Mouse (Mus musculus): ENCODE results near the gene Serpinh1. TPM values are rescaled to one million over a fixed set of nuclear protein-coding genes. Genes with fewer than 3 reads are reported as not detected.
"Not testable (repeated sequence)": the region's sequence is repeated elsewhere in the genome, so short reads cannot be mapped to it uniquely, and the experiment has no call there.

Gene Serpinh1
- total and polyA plus RNA-seq, 2 experiments from 2014 or later = 161 to 214 TPM

DNA sequence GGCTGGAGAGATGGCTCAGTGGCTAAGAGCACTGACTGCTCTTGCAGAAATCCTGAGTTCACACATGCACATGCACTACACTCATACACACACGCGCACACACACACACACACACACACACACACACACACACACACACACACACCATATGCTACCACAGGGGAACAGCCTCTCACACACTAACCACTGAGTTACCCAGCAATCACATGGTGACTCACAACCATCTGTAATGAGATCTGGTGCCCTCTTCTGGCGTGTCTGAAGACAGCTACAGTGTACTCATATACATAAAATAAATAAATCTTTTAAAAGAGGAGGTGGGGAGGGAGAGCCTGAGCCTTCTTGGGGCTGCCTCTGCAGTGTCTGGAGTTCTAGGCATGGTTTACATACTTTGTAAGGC lies 21.3 kb upstream of the Serpinh1 start:
- H3K36me3 ChIP-seq (ENCODE audit: insufficient read depth, low read length); DNase-seq (ENCODE audit: low spot score): not testable (repeated sequence)

DNA sequence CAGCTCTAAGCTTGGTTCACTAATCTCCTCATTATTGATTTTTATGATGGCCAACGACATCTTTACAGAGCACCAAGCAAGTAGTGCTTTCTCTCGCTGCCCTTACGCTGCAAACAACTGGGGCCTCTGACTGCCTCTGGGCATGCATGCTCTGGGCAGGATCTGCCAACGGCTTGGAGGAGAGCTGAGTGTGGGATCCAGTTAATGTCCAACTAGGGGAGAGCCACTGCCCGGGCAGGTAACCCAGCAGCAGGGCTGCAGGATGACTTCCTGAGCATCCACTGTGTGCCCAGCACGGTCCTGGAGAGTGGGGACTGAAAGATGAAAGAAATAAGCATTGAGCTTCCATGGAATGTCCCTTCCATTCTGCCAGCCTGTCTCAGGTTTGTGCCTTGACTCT lies 13.7 kb upstream of the Serpinh1 start:
- no peak overlapping the region for H3K9ac ChIP-seq (replicated peaks; ENCODE audit: low read length)
- no peaks in the 10 kb centered on the region for H3K4me1 ChIP-seq (ENCODE audit: insufficient read depth, low read length)
- DNase-seq (ENCODE audit: low spot score) (no peak), ATAC-seq (no peak)
- no peaks in the 10 kb centered on the region for H3K36me3 ChIP-seq (ENCODE audit: insufficient read depth, low read length)
- H3K9me3 ChIP-seq (ENCODE audit: low read length) = no peaks in the 10 kb centered on the region
- H3K27me3 ChIP-seq (ENCODE audit: insufficient read depth, low read length) = no peaks in the 10 kb centered on the region
- no peak for TF ChIP-seq CTCF (IDR thresholded peaks at IDR 0.05; ENCODE audit: low read depth)
- 79% methylated on average over 6 of the region's 6 CpGs for WGBS
- no peak overlapping the region for H3K27ac ChIP-seq
- H3K4me3 ChIP-seq (ENCODE audit: low read length) = no peak overlapping the region
- no peak overlapping the region for H3K4me2 ChIP-seq (ENCODE audit: low read depth, low read length)

More for the DNA sequence above, 21.3 kb upstream of the Serpinh1 start:
- not testable (repeated sequence) for H3K27me3 ChIP-seq (ENCODE audit: insufficient read depth, low read length); H3K4me3 ChIP-seq (ENCODE audit: low read length); H3K27ac ChIP-seq; H3K9ac ChIP-seq (replicated peaks; ENCODE audit: low read length); H3K9me3 ChIP-seq (ENCODE audit: low read length); H3K4me2 ChIP-seq (ENCODE audit: low read depth, low read length); H3K4me1 ChIP-seq (ENCODE audit: insufficient read depth, low read length)
- peak; percentile 52 for TF ChIP-seq CTCF (IDR thresholded peaks at IDR 0.05; ENCODE audit: low read depth)
- WGBS = 57% methylated on average over 3 of the region's 3 CpGs
- ATAC-seq = peak; percentile 36; the same call in 1 of the 2 replicates

- H3K27ac ChIP-seq = no peak overlapping the region
- ATAC-seq = peak; percentile 39; the same call in 1 of the 2 replicates
- no peak overlapping the region for H3K9ac ChIP-seq (replicated peaks; ENCODE audit: low read length)
- 3% methylated on average over 5 of the region's 5 CpGs for WGBS
- peak; percentile 97 for TF ChIP-seq CTCF (IDR thresholded peaks at IDR 0.05; ENCODE audit: low read depth)
- H3K36me3 ChIP-seq (ENCODE audit: insufficient read depth, low read length) = no peaks in the 10 kb centered on the region
- no peak overlapping the region for H3K4me2 ChIP-seq (ENCODE audit: low read depth, low read length)
- H3K27me3 ChIP-seq (ENCODE audit: insufficient read depth, low read length) = no peaks in the 10 kb centered on the region
- peaks cover 10% of the 10 kb centered on the region for H3K4me1 ChIP-seq (ENCODE audit: insufficient read depth, low read length)
- DNase-seq (ENCODE audit: low spot score) = peak; percentile 92
- no peaks in the 10 kb centered on the region for H3K9me3 ChIP-seq (ENCODE audit: low read length)
- no peak overlapping the region for H3K4me3 ChIP-seq (ENCODE audit: low read length)
These were observed 12.0 kb upstream of the Serpinh1 start for GRCm38 (mm10) chr7:99365069-99365468.

- H3K27ac ChIP-seq = no peak overlapping the region
- peaks cover 13% of the 10 kb centered on the region for H3K4me1 ChIP-seq (ENCODE audit: insufficient read depth, low read length)
- H3K9me3 ChIP-seq (ENCODE audit: low read length) = no peaks in the 10 kb centered on the region
- H3K9ac ChIP-seq (replicated peaks; ENCODE audit: low read length) = no peak overlapping the region
- no peak for ATAC-seq
- no peak overlapping the region for H3K4me2 ChIP-seq (ENCODE audit: low read depth, low read length)
- H3K36me3 ChIP-seq (ENCODE audit: insufficient read depth, low read length) = no peaks in the 10 kb centered on the region
- H3K27me3 ChIP-seq (ENCODE audit: insufficient read depth, low read length) = no peaks in the 10 kb centered on the region
- TF ChIP-seq CTCF (IDR thresholded peaks at IDR 0.05; ENCODE audit: low read depth) = no peak
- H3K4me3 ChIP-seq (ENCODE audit: low read length) = no peak overlapping the region
- DNase-seq (ENCODE audit: low spot score) = no peak
- 85% methylated on average over 2 of the region's 2 CpGs for WGBS
These were observed 9.1 kb upstream of the Serpinh1 start for GRCm38 (mm10) chr7:99362137-99362536.

- no peak overlapping the region for H3K4me2 ChIP-seq (ENCODE audit: low read depth, low read length)
- peaks cover 25% of the 10 kb centered on the region for H3K4me1 ChIP-seq (ENCODE audit: insufficient read depth, low read length)
These were observed 7.9 kb upstream of the Serpinh1 start for GRCm38 (mm10) chr7:99360803-99361414.

DNA sequence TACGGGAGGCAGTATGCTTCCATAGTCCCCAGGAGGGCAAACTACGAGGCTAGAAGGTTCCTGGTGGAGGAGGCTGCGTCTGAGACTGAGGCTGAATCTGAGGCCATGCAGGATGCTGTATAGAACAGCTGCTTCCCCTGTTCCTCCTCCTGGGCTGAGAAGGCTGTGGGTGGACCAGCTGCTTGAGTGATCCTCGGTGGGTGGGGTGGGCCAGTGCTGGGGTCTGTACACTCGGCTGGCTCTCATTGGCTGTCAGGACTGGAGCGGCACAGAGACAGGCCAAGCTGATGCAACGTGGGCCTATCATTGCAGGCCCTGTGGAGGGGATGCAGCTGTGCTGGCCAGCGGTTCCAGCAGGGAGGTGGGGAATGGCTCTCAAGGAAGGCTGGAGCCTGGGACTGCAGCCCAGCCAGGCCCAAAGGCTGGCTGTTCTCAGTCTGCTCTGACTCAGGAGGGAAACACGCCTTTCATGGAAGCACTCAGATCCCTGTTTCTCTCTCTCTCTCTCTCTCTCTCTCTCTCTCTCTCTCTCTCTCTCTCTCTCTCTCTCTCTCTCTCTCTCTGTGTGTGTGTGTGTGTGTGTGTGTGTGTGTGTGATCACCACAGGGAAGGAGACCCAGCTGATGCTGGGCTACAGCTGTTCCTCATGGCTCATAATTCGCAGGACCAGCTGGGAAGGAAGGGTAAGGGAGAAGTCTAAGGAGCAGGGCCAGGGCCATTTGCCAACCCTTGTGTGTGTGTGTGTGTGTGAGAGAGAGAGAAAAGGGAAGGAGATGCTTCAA lies 7.2 kb upstream of the Serpinh1 start:
- no peaks in the 10 kb centered on the region for H3K27me3 ChIP-seq (ENCODE audit: insufficient read depth, low read length)
- H3K4me2 ChIP-seq (ENCODE audit: low read depth, low read length) = no peak overlapping the region
- 14% methylated on average over 10 of the region's 10 CpGs for WGBS
- TF ChIP-seq CTCF (IDR thresholded peaks at IDR 0.05; ENCODE audit: low read depth) = no peak
- no peak overlapping the region for H3K4me3 ChIP-seq (ENCODE audit: low read length)
- DNase-seq (ENCODE audit: low spot score) = peak; percentile 91
- ATAC-seq = peak; percentile 96
- no peaks in the 10 kb centered on the region for H3K36me3 ChIP-seq (ENCODE audit: insufficient read depth, low read length)
- no peaks in the 10 kb centered on the region for H3K9me3 ChIP-seq (ENCODE audit: low read length)
- 0 out of 2 replicates have a peak overlapping the region, but pooled peaks have one; percentile 9 for H3K9ac ChIP-seq (replicated peaks; ENCODE audit: low read length)
- peaks cover 32% of the 10 kb centered on the region for H3K4me1 ChIP-seq (ENCODE audit: insufficient read depth, low read length)
- peak overlapping the region; percentile 86 for H3K27ac ChIP-seq

More at GRCm38 (mm10) chr7:99360803-99361414, 7.9 kb upstream of the Serpinh1 start:
- peak overlapping the region; percentile 86 for H3K27ac ChIP-seq
- no peaks in the 10 kb centered on the region for H3K36me3 ChIP-seq (ENCODE audit: insufficient read depth, low read length)
- no peaks in the 10 kb centered on the region for H3K27me3 ChIP-seq (ENCODE audit: insufficient read depth, low read length)
- ATAC-seq (no peak), DNase-seq (ENCODE audit: low spot score) (no peak)
- H3K9ac ChIP-seq (replicated peaks; ENCODE audit: low read length) = no peak overlapping the region
- no peaks in the 10 kb centered on the region for H3K9me3 ChIP-seq (ENCODE audit: low read length)
- WGBS = 18% methylated on average over 8 of the region's 8 CpGs
- no peak for TF ChIP-seq CTCF (IDR thresholded peaks at IDR 0.05; ENCODE audit: low read depth)
- no peak overlapping the region for H3K4me3 ChIP-seq (ENCODE audit: low read length)

DNA sequence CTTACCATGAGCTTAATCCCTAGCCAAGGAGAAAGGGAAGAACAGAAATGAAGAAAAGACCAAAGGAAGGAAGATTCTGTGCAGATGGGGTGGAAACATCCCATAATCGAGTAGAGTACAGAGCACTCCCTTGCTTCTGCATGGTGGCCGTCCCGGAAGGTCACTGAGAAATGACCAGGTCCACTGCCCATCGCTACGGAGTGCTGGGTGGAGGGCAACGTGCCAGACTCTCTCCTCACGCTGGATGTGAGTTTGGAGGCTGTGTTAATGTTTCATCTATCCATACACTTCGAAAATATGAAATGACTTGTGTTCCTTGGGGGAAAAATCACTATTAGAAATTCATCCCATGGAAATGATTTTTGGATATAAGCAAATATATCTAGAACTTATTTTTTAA lies 5.3 kb upstream of the Serpinh1 start:
- H3K36me3 ChIP-seq (ENCODE audit: insufficient read depth, low read length) = no peaks in the 10 kb centered on the region
- no peak for TF ChIP-seq CTCF (IDR thresholded peaks at IDR 0.05; ENCODE audit: low read depth)
- DNase-seq (ENCODE audit: low spot score) (no peak), ATAC-seq (no peak)
- H3K9ac ChIP-seq (replicated peaks; ENCODE audit: low read length) = no peak overlapping the region
- H3K9me3 ChIP-seq (ENCODE audit: low read length) = no peaks in the 10 kb centered on the region
- peaks cover 37% of the 10 kb centered on the region for H3K4me1 ChIP-seq (ENCODE audit: insufficient read depth, low read length)
- no peak overlapping the region for H3K27ac ChIP-seq
- H3K4me2 ChIP-seq (ENCODE audit: low read depth, low read length) = no peak overlapping the region
- 86% methylated on average over 8 of the region's 8 CpGs for WGBS
- no peaks in the 10 kb centered on the region for H3K27me3 ChIP-seq (ENCODE audit: insufficient read depth, low read length)
- H3K4me3 ChIP-seq (ENCODE audit: low read length) = no peak overlapping the region
